In the genomic region with DNA sequence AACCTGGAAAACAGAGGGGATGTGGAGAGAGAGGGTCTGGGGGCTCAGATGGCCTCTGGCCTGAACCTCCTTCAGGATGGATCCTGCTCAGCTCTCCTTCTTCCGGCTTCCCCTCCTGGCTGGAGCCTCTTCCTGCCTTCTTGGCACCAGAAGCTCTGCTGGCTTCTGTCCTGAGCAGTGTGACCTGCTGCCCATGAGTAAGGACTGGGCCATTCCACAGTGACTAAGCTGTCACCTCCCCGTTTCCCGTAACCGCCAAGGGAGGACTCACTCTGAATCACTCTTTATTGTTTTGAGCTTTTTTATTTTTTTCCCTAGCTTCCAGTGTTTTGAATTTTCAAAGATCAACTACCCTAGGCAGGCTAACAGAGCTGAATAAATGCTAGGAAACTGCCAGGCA, we compare ENCODE assay signal across 9 mouse cellular contexts.
A peak's percentile ranks its signal among the peaks of the same experiment; 100 is the strongest.
DNase-seq lines count a peak whose midpoint lies in the region; ATAC-seq and TF ChIP-seq lines count a peak whose summit lies in the region.
"Had no signal": no experiment of that assay in that cellular context is flagged by ENCODE, and none has a peak within 500 bp of the region (broad histone marks: within the 10 kb centered on the region; RNA-seq: fewer than 3 reads in every experiment).

No protein-coding gene starts in this region.

- H3K27ac ChIP-seq in gastrocnemius, adult 2 months = peak overlapping the region; percentile 59
- H3K27ac ChIP-seq: embryonic facial prominence, embryonic 12.5 days had no signal

- peak; percentile 53 for DNase-seq in gastrocnemius, adult 2 months
- DNase-seq in gastrocnemius, postnatal 10 days = no peak
- no peak for DNase-seq in Patski (ENCODE audit: low read depth, low spot score)
- peak; percentile 67 for DNase-seq in cerebellum, adult 9-11 months
- DNase-seq in heart, postnatal 25 days (ENCODE audit: low spot score) = peak; percentile 38
- no peak for DNase-seq in spleen, adult 18-20 months
- DNase-seq in right cerebral cortex, postnatal 4 days = no peak

- no peak overlapping the region for H3K4me3 ChIP-seq in gastrocnemius, adult 2 months
- H3K4me3 ChIP-seq: embryonic facial prominence, embryonic 12.5 days had no signal

- no peaks in the 10 kb centered on the region for H3K27me3 ChIP-seq in Patski
- H3K27me3 ChIP-seq: embryonic facial prominence, embryonic 12.5 days had no signal

- in situ Hi-C loops in Patski (cut with MboI; ENCODE audit: low pct_unique_long_range_greater_than_20kb) = no loop called here

- POLR2A ChIA-PET in Patski (lab: Charles Lee) = no interaction called here

- intact Hi-C loops in gastrocnemius, adult 2 months (cut with DNase I) = no loop called here
- intact Hi-C loops in heart, postnatal 25 days (cut with DNase I) = loop anchor here (2.0 kb wide), 1 partner anchor 34 kb away; no protein-coding TSS in a partner anchor

- CTCF ChIA-PET in Patski (lab: Charles Lee) = interaction anchor here (1.0 to 1.4 kb wide), 3 partner anchors 37 to 80 kb away, joined by 3 to 5 read pairs (median 3); no protein-coding TSS in a partner anchor

- peak; percentile 46 for ATAC-seq in Patski
- no peak for ATAC-seq in inflammation-experienced regulatory T-cells, adult 6 months

- no peak for TF ChIP-seq CTCF in gastrocnemius, adult 2 months (IDR thresholded peaks at IDR 0.05)
- TF ChIP-seq CTCF in Patski (IDR thresholded peaks at IDR 0.05) = no peak

Comparison
In these comparisons a context has a peak if more than half of its experiments do, and no peak if none do; other contexts are left out.
1. DNase-seq: peak in gastrocnemius, adult 2 months (single experiment), cerebellum, adult 9-11 months (single experiment) and heart, postnatal 25 days (single experiment); none in gastrocnemius, postnatal 10 days (single experiment), Patski (single experiment), spleen, adult 18-20 months (0 of 2) and right cerebral cortex, postnatal 4 days (single experiment).